Mouse (Mus musculus): ENCODE data around the gene Agps.
A peak's percentile ranks its signal among the peaks of the same experiment; 100 is the strongest.

Agps gene

DNA sequence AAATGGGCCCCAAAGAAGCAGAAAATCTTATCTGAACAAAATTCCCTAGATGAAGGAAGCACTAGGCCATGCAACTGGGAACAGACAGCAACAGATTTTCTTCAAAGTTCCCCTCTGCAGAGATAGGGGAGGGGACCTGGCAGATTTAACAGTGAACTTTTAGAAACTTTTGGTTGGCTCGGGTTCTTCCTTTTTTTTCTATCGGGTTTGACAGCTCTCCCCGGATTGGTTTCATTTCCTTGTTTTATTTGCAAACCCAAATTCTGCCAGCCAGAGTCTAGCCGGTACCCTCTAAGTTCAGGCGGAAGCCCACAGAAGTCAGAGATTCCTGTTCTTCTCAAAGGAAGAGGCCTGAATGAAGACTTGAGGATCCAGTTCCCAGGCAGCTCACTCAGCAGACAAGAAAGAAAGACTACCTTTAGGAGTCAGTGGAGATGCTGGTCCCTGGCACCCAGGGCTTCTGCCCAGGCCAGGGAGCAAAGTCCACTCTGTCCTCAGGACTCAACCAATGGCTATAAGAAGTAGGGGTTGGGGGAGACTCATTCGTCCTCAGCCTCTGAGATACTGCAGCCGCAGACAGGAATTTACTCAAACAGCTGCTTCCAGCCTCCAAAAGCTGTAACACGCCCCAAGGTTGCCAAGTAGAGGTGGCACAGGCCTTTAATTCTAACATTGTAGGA is 2.9 kb upstream of the Agps start:
- DNase-seq = no peak

DNA sequence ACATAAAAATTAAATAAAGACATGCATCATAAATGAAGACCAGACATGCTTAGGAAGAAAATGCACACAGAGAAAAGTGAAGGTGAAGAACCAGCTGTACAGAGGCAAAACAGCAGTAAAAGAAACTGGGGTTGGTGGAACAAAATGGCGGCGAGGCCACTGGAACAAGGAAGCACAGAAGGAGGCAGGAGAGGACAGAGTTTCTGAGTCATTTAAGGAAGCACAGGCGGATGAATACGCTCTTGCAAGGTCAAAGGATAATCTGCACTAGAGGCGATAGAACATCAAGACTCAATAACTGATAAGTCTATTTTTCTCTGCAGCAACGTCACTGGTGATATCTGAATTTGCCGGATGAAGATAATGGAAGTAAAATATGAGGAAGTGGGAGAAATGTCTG is 1.7 kb upstream of the Agps start:
- DNase-seq = no peak

DNA sequence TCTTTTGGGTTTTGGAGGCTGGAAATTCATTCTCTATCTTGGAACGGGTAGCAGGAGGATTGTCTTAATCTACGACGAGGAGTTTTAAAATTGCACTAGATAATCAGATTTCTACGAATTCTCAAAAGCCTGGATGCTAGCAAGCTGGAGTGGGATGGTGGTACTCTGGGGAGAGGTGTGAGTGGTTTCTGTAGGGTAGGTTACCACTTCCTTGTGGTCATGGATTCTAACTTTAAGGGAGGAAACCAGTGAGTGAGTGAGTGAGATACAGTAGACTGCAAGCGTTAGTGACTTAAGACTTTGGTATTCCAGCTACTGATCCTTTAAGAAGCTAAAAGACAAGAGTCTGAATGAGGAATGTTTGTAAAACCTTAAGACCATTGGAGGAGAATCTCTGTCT is 804 bp downstream of the Agps start:
- no peak for DNase-seq

DNA sequence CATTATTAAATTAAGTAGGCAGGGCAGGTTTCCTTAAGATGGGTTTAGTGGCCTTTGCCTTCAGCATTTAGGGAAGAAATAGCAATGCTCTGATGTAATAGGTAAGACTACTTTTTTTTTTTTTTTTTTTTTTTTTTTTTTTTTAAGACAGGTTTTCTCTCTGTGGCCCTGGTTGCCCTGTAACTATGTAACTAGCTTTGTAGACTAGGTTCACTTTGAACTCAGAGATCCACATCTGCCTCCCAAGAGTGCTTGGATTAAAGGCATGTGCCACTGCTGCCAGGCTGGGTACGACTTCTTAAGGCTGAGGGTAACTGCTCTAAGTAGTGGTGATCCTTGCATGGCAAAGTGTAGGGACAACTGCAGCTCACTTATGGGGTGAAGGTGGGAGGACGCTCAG is 2.5 kb downstream of the Agps start:
- DNase-seq = no peak

DNA sequence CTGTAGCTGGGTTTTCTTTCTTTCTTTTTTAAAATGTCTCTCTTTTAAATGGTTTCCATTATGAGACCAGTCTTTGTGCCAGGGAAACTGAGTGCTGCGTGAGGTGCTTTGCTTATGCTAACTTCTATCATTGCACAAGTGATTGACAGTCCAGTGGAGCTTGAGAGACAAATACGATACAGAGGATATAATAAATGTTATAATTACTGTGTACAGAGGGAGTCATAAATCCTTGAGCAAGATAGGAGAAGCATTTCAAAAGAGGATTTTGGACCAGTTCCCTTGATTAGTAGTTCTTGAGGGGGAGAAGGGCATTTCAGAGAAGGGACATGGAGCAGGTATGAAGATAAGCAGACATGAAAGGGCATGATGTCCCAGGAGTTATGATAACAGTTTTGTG is 10.3 kb downstream of the Agps start:
- no peak for DNase-seq

DNA sequence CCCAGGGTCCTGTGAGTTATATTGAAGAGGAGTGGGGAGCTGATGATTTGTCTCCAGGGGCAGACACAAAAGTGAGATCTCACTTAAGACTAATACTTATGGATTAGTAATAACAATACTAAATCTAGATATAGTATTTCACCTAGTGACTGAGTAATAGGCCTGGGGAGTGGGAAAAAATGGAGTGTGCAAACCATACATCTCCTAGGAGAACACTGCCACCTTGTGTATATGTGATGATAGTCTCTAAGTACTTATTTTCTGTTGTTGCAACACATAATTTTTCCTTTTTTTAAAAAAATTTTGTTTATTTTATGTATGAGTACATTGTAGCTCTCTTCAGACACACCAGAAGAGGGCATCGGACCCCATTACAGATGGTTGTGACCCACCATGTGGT is 15.7 kb downstream of the Agps start:
- no peak for DNase-seq

DNA sequence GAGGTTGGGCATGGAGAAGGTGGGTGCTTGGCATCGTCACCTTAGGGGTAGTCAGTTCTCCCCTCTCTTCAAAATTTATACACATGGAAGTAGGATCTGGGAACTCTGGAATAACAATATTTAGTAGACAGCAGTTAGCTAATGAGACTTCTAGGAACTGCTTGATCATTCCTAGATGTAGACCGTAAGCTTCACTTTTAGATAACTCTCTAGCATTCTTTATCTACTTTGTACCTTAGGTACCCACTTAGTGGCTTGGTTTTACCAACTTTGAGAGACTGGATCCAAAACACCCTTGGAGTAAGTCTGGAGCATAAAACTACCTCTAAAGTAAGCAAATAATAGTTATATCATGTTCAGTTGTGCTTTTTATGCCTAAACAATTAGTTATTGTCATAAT is 20.5 kb downstream of the Agps start:
- no peak for DNase-seq

DNA sequence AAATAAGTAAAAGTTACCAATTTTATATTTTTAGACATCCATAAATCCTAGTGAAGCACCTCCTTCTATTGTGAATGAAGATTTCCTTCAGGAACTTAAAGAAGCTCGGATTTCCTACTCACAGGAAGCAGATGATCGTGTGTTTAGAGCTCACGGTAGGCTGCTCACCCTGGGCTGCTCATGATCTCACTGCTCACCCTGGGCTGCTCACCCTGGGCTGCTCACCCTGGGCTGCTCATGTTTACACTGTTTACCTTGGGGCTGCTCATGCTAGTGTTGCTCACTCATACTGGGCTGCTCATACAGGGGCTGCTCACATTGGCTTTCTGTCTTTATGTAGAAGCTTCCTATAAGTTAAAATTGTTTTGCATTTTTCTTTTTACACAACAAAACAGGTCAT is 22.2 kb downstream of the Agps start:
- DNase-seq = no peak

DNA sequence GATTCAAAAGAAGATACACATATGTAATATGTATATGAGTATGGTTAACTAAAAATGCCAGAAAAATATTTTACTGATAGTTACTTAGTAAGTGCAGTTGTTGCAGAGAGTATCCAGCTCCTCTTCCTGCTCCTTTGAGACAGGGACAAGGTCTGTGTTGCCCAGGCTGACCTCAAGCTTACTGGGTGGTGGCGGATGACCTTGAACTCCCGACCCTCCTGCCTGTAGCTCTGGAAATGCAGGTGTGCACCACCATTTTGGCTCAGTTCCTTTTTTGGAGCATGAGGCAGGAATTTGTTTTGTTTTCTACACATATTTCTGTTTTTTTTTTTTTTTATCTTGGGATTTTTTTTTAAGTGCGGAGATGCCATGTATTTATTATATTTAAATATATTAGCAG is 29.1 kb downstream of the Agps start:
- DNase-seq = no peak

DNA sequence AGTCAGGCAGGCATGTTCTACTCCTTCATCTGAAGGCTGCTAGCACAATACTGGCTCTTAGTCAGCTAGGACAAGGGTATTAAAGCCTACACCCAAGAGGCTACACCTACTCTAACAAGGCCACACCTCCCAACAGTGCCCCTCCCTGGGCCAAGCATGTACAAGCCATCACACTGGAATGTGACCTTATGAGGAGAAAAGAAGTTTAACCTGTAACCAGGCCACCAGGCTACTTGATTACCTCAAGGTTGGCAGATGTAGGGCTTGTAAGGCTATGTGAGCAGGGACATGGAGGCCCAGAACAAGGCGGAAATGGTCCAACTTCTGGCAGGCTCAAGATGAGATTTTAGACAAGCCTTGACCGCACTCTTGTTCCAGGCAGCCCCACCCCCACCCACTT is 37.6 kb downstream of the Agps start:
- no peak for DNase-seq

DNA sequence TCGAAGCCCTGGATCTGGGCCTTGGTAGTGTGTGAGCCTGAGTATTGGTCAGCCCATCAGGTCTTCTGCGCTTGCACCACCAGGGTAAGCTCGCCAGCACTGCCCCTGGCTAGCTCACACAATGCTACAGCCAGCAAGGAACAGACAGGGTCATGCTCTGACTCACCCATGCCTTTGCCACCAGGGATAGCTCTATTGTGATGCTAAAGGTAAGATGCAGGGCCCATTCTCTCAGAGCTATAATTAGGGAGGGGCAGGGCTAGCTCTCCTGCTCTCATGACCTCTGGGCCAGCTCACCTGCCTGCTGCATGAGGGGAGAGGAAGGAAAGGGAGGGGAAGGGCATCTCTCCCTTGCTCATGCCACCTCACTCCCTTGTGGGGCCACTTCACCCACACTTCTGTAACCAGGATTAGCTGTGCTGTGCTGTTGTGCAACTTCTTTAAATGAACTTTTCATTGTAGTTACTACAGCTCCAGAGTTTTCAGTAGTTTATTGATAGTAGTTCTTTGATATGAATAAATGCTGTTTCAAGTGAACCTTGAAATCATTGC is 42.1 kb downstream of the Agps start:
- no peak for DNase-seq

DNA sequence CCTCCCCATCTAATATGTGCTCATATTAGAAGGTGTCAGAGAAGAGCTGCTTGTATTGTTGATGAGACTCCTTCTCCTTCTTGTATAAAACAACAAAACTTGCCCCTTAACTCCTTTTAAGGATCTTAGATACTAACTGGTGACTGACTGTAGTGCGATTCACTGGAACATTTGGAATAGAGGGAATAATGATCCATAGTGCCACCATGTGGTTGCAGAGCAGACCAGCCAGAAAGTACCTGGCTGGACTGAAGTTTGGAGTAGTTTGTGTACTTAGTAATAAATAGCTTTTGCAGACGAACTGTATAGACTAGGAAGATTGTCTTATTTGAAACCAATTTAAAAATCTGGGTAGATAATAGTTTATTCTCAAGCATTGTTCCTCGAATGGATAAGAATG is 47.8 kb downstream of the Agps start:
- DNase-seq = no peak

DNA sequence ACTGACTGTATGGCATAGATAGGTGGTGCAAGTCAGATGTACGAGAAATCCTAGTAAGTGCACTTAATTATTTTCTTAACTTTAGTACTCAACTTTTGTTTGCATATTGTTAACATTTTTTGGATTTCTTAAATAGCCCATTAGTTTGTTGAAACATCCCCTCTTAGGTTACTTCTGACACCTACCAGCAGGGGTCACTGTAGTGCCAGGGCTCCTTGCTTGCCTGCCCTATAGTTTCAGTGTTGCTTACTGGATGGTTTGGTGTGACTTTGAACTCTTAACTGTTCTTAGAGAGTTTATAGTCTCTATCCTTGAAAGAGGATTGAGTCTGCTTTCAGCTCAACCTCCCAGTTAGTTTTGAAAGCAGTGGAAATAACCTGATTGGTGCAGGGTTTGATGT is 51.6 kb downstream of the Agps start:
- DNase-seq = peak; percentile 42 to 48

DNA sequence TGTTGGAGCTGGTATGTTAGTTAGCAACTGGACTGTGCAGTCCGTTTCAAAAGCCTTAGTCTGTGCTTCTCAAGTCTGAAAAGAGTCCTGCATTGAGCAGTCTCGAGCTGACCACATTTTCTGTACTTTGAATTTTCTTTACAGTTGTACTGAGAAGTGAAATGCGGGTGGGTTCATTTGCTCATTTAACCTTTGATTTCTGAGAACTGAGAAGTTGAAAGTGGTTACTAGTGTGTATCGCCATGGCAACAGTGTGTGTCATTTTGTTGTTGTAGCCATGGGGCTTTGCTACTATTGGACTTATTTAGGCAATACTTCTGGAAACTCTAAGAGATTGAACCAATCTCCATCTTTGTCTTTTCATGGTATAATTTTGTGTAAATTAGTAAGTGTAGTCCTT is 60.0 kb downstream of the Agps start:
- DNase-seq = no peak

DNA sequence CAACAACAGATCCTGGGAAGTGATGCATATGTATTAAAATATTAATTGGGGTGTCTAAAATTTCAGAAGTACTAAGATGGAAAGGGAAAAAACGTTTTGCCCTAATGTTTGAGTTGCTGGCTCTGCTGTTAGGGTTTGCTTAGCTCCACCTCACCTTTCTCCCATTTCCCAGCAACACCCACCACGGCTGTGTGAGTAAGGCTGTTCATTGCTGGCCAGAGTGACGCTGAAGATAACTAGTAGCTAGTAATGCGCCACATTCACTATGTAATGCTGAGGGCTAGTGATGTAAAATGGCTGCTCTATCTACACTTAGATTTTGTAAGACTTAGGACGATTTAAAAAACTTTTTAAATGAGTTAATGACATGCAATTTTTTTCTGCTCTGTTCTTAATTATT is 63.7 kb downstream of the Agps start:
- DNase-seq = no peak

DNA sequence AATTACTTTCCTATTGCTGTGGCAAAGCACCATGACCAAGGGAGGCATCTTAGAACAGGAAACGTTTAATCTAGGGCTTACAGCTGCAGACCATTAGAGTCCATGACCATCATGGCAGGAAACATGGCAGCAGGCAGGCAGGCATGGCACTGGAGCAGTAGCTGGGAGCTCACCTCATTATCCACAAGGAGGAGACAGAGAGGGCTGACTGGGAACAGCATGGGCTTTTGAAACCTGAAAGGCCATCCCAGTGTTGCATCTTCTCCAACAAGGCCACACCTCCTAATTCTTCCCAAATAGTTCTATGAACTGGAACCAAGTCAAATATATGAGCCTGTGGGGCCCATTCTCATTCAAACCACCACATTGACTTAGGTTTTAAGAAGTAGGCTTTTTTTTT is 68.3 kb downstream of the Agps start:
- DNase-seq = no peak

DNA sequence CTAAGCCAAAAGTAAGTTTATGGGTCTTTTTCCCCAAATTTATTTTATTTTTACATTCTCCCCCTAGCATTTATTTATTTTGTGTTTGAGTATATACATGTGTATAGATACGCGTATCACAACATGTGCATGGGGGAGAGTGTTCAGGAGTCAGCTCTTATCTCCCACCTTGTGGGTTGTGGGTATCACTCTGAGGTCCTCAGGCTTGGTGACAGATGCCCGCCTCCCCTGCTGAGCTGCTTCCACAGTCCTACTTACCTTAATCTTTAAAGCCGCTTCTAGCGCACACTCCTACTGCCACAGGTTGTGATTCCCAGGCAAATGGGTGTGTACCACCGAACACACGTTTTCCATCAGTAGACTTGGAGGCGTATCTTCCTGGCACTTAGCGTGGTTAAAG is 69.9 kb downstream of the Agps start:
- DNase-seq = no peak

DNA sequence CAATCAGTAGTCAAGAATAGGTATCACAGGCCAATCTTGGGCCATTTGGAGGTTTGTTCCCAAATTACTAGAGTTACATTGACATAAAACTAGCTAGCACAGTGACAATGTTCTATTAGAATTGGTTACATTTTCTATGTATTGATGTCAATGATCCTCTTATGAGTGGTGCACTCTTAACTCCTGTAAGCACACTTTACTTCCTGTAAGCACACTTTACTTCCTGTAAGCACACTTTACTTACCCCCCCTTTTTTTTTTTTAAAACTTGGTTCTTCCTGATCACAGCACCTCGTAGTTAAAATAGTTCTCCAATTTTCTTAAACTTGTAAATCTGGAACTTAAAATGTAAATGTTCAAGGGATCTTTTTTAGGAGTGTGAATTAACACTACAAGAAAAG is 75.2 kb downstream of the Agps start:
- DNase-seq = no peak

DNA sequence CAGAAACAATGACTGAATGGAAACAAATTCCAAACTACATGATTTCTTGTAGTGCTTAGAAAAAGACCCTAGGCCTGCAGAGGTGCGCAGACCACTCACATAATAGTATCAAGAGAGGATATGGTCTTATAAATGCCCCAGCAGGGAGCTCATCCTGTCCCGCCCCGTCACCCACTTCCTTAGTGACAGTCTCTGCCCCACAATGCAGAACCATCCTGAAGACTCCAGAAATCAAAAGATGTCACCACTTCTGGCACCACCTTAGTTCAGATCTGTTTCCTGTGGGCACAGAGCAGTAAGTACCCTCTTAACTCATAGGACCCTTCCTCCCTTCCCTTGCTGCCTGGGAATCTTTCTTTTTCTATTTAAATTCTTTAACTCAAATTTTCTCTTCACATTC is 83.1 kb downstream of the Agps start:
- no peak for DNase-seq

DNA sequence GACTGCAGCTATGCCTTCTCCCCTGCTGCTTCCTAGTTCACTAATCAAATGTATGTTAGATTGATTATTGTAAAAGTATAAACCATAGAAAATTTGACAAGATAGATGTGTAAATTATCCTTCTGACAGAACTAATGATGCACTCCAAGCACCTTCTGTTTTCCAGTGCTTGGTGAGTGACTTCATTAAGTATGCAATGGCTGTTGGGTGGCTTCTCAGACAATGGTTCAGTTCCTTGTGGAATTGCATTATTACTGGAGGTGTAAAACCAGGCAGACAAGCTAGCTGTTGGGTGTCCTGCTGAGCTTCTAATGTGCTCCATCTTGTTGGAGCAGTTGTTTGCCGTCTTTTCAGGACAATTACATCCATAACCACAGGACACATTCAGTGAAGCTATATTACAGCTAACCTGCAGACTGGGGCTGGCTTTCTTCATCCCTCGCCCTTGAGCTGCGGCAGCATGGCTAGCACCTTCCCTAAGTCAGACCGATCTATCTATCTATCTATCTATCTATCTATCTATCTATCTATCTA is 91.9 kb downstream of the Agps start:
- DNase-seq = no peak

DNA sequence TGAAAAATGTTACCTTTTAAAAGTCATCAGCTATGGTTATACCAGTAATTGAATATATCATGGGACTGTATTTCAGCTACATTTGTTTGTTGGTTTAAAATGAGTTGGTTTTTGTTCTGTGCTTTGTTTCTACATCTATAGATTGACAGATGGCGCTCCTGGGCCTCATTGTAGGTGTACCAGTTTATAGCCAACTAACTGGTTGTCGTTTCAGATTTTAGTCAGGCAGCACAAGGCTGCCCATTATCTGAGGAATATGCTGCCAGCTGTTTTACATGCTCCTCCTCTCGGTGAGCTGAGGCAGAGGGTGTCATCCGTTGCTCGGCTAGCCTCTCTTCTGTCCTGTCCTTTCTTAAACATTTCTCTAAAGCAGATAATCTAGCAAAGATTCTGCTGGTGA is 94.1 kb downstream of the Agps start:
- DNase-seq = no peak

DNA sequence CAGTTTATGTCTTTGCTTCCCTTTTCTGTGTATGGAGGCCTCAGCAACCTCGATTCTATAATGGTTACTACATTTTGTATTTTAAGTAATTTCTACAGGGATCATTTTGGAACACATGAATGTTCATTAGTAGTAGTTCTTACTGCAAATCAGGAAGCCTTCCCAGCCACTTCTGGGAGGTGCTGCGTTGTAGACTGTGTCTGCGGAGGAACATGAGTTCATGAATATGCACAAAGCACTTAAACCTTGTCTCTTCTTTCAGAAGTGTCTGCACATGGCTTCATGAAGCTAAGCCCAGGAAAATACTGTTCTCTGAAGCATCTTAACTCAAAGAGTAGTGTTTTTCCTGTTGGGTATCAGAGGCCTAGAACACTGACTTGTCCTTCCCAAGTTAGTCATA is 96.0 kb downstream of the Agps start:
- DNase-seq = no peak

DNA sequence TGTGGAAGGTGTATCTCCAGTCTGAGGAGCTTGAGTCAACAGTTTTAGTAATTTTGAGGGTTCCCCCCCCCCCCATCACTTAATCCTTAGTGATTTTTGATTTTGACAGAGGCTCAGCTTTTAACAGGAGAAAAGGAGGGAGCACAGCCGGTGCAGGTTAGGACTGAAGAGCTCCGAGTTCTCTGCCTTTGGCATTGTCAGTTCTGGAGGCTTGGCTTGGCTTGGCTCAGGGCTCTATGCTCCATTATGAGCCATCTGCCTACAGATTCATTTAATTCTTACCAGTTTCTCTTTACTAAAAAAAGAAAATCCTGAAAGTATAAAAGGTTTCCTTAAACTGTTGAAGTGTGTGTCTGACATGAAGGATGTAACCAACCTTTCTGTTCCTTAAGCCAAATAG is 97.2 kb downstream of the Agps start:
- no peak for DNase-seq

DNA sequence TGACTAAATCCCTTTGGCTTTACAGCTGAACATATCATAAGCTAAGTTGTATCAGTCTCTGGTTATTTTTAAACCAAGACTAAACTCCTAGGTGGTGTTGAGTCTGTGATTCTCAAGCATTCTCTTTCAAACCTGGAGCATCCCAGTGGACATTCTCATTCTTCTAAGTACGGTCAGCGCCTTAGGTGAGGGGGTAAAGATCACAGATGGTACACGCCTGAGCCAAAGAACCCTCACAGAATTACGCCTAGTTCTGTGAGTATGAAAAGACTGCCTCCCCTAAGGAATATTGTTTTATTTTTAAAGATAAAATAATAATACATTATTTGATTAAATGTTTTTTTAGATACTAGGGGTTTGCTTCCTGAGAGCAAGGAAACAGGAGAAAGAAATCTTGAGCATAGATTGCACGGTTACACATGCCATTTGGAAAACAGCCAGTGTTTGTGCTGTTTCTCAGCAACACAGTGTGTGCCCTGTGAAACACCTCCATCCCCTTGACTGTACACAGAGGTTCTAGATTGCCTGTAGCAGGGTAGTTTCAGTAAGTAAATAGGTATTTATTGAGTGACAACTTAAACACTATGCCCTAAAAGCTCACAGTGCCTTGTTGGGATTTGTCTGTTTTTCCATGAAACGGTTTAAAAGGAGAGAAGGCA is 97.9 kb downstream of the Agps start:
- no peak for DNase-seq

DNA sequence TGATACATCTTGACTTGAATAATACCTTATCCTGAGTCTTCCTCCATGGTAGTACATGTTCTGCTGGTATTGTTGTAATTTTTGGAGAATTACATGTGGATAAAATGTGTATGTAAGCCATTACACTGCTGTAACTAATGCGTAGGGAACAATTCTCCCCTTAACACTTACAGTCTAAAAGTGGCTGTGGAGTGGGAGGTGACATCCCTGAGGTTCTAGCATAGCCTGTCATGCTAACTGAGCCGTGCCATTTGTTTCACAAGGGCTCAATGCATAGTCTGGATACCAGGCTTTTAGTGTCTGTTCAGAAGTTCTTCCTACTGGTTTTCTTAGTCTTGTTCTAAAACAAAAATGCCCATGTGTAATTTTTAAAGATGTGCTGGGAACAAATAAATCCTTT is 99.0 kb downstream of the Agps start:
- DNase-seq = no peak
